Mouse (Mus musculus) right cerebral cortex, postnatal 4 days (tissue): ENCODE results near the gene Muc3.
"Not testable (repeated sequence)": the region's sequence is repeated elsewhere in the genome, so short reads cannot be mapped to it uniquely, and the experiment has no call there.

Experiments used
- DNase-seq: peaks from one replicate; pipeline ENCODE4 v3.0.0-alpha.2; 2022

Muc3 gene

DNA sequence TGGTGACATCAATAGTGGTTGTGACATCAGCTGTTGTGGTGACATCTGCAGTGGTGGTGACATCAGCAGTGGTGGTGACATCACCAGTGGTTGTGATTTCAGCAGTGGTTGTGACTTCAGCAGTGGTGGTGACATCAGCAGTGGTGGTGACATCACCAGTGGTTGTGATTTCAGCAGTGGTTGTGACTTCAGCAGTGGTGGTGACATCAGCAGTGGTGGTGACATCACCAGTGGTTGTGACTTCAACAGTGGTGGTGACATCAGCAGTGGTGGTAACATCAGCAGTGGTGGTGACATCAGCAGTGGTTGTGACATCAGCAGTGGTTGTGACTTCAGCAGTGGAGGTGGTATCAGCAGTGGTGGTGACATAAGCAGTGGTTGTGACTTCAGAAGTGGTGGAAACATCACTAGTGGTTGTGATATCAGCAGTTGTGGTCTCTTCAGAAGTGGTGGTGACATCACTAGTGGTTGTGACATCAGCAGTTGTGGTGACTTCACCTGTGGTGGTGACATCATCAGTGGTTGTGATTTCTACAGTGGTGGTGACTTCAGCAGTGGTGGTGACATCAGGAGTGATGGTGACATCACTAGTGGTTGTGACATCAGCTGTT, at the start of gene Muc3:
TSS of gene Muc3 (minus strand) at position 51 of the 611 bp plus-strand sequence.
- not testable (repeated sequence) for DNase-seq

DNA sequence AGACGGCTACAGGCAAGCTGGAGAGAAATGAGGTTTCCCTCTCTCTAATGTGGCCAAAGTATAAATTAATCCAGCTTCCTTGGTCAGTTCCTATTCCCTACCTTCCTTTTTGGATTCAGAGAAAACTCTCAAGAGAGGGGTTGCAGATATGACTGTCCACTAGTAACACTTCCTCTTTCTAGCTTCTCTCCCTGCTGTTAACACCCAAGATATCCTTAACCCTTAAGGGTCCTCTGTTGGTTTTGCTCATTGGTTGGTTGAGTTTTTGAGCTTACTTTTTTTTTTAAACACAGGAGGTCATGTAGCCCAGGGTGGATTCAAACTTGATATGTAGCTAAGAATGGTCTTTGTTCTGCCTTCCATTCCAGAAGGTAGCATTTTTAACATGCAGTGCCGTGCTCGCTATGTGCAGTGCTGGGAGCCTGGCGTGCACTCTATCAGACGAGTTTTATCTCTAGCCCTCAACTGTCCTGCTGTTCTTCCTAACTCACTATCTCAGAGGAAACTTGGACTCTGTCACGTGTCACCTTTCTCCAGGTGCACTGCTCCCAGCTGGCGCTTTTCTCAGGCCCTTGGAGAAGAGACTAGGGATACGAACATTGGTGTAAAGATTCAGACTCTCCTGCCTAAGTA, 45.5 kb upstream of the Muc3 start:
- no peak for DNase-seq

DNA sequence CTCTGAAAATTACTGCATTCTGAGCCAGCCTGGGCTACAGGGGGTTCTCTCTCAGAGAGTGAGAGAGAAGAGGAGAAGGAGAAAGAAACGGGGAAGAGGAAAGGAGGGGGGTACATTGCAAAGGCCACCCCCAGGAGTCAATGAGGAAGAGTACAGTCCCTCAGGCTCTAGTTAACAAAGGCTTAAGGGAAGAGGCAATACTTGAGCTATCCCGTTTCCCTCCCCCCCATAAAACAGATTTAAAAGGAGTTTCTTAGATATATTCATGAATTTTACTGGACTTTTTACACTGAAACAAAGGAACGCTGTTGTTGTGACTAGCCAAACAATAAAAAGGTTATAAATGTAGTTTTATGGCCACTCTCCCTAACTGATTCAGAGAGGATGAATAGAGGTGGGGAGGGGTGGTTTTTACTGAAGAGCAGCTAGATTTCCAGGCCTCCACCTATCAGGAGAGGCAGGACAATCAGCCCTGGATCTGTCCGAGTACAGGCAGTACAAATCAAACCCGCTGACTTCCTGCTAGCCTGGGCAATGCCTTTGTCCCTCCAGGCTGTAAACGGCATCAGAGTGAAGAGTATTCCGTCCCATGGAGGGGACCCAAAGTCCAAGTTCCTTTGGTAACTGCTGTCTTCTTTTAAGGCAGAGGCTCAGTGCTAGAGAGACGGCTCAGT, 44.3 kb upstream of the Muc3 start:
- no peak for DNase-seq

DNA sequence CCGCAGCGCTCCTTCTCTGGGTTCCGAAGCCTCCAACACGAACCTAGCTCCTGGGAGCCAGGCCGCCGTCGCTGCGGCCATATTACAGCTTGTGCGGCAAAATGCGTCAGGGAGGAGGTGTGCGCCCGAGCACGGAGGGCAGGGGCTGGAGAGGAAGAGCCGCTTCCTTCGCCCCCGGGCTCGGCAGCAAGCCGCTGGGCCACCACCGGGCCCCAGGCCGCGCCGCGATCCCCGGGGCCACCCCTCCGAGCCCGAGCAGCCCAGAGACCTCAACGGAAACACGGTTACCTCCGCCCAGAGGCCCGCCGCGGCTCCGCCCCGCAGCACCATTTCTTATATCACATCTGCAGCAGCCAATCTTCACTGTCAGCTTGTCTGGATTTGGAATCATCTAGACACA, 40.2 kb upstream of the Muc3 start:
- DNase-seq, result no peak

DNA sequence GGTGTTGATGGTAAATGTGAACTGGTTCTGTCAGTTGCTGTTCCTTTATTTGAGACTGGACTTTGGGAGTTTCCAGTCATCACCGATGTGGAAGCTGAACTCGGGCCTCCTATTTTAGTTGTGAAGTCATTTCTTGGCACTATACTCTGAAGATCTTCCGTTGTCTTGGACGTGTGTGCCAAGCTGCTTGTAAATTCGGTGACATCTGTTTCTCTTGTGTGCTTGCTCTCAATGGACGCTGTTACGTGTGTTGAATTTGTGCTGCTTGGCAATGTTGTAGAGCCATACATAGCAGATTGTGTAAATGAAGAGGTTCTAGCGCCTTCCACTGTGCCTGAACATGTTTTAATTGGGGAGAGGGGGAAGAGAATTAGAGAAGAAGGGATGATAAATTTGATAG, 36.2 kb upstream of the Muc3 start:
- no peak for DNase-seq

DNA sequence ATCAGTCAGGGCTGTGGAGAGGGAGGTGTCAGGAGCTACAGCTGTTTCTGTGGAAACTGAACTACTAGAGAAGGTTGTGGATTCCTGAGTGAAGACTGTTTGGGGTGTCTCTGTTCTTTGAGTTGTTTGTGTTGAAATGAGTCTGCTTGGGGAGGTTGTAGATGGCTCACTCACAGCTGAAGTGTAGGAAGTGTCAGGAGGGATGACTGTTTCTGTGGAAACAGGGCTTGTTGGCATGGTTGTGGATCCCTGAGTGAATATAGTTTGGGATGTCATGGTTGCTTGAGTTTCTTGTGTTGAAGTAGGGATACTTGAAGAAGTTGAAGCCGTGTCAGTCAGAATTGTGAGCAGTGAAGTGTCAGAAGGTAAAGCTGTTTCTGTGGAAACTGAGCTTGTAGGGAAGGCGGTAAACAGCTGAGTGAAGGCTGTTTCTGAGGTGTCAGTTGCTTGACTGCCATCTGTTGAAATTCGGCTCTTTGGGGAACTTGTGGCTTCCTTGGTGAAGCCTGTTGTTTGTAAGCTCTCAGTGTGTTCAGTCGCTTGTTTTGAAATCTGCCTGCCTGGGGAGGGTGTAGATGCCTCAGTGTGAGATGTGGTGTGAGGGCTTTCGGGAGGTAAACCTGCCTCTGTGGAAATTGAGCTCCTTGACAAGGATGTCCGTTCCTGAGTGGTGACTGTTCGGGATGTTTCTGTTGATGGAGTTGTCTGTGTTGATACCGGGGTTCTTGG, 30.7 kb upstream of the Muc3 start:
- no peak for DNase-seq

DNA sequence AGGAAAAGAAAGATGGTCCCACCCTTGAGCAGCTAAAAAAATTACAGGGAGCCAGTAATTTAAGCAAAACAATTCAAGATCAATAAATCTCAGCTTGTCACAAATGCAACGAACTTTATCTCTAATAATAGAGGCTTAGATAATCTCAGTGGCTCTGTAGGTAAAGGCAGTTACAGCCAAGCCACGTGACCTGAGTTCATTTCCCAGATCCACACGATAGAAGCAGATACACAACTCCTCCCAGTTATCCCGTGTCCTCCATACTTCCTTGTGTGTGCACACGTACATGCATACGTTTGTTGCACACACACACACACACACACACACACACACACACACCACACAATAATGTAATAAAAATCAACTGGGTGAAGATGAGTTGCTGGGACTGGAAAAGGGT, 24.8 kb upstream of the Muc3 start:
- no peak for DNase-seq

DNA sequence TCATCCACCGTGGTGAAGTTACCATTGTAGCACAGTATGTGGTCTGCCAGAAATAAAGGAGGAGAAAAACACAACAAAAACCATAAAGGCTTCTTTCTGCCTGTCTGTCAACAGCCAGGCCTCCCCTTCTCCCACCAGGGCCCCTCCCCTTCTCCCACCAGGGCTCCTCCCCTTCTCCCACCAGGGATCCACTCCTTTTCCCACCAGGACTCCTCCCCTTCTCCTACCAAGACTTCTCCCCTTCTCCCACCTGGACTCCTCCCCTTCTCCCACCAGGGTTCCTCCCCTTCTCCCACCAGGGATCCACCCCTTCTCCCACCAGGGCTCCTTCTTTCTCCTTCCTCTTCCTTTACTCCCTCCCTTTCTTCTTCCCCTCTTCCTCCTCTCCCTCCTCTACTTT, 23.5 kb upstream of the Muc3 start:
- DNase-seq, result no peak

DNA sequence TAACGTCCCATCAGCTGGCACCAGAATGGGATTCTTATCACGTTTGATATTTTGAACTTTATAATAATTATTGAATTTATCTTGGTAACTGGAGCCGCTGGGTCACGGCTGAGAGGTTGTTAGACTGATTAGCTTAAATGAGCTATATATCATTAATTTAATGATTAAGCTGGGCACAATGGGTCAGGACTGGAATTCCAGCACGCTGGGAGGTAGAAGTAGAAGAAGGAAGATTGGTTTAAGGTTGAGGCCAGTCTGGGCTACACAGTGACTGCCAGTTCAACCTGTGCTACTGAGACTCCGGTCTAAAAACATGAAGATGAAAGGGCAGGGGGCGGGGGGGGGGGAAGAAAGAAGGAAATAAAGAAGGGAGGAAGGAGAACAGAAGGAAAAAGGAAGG, 22.4 kb upstream of the Muc3 start:
- DNase-seq, result no peak

DNA sequence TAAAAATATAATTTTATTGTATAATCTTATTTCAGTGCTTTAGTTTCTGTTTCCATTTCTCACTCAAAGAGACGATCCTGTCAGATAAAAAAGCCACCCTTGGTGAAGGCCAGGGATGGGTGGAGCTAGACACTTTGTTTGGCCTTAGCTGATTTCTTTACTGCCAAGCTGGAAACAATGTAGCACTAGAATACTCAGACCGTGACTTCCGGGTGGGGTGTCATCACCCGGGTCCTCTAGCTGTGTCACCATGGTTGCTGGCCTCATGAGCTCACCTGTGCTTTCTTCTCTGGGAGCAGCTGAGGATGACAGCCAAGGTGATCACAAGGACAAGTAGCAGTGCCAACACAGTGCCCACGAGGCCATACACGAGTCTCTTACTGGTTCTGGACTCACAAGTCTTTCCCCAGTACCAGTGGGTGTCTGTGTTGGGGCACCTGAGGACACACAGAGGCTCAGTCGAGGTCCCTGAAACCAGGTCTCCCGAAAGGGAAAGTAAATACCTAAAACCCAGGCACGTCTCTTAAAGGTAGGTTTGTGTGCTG, 21.8 kb upstream of the Muc3 start:
- no peak for DNase-seq

DNA sequence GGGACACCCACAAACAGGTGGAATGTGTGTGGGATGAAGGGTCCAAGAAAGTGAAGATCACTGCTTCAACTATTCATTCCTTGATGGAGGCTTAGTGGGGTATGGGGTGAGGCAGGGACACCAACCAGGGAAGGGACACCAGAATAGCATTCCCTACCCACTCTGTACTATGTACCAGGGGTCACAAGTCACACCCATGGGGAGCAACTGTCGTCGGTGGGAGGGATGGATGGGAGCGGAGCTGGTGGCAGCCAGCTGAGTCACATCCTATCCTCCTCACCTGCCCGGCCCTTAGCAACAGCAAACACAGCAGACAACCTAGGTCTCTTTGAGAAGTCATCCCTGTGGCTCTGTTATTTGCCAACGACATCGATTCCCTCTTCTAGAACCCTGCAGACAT, 18.4 kb upstream of the Muc3 start:
- DNase-seq, result no peak

DNA sequence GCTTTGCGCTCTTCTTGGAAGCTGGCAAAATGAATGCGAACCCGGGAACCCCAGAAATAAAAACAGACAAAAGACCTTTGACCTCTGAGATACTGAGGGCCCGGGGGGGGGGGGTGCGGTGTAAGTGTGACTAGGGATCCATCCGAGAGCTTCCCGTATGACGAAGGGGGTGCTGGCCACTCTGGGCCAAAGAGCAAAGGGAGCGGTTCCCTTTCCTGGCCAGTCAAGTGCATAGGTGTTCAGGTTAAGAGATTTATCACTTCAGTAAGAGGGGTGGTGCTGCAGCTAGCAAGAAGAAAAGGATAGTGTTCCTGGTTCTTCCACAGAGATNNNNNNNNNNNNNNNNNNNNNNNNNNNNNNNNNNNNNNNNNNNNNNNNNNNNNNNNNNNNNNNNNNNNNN, 16.9 kb upstream of the Muc3 start:
- DNase-seq, result no peak

DNA sequence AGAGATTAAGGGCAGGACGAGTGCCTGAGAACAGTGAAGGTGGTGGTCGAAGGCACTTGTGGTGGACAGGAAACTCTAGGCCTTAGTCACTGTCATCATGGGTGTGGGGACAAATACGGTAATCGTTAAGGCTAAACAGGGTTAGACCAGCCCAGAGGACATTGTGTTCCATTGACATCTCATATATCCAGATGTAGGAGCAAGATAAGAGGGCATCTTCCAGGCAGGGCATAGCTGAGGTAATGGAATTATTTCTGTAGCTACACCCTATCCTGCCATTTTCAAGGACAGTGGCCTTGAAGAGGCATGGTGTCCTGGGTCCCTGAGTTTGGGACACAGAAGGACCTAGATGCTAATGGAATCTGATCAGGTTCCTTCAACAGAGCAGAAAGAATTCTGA, 12.7 kb upstream of the Muc3 start:
- no peak for DNase-seq

DNA sequence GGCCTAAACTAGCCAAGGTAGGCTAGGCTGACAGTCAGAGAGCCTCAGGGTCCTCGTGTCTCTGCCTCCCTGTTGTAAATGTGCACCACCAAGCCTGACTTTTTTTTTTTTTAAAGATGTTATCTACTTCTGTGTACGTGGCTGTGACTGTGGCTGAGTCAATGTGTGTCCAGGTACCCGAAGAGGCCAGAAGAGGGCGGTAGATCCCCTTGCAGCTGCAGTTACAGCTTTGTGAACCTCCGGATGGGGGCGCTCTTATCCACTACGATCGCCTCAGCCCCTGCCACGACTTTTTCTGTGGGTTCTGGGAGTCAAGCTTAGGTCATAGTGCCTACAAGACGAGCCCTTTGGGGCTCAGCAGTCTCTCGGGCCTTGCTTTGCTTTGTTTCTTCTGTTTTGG, 10.3 kb upstream of the Muc3 start:
- peak; percentile 53 for DNase-seq

DNA sequence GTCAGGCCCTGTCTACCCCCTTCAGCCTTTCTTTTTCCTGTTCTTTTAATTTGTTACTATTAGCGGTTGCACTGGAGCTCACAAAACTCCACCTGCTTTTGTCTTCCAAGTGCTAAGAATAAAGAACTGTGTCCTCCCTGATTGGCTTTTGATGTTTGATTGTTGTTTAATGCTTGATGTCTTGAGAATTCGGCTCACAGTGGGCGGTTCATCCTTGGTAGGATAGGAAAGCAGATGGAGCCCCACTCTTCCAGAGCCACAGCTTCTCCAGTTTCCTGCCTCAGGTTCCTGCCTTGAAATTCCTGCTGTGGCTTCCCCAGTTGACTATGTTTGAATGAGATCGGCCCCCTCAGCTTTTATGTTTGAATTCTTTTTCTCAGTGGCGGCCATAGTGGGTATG, 4.2 kb upstream of the Muc3 start:
- DNase-seq, result no peak

DNA sequence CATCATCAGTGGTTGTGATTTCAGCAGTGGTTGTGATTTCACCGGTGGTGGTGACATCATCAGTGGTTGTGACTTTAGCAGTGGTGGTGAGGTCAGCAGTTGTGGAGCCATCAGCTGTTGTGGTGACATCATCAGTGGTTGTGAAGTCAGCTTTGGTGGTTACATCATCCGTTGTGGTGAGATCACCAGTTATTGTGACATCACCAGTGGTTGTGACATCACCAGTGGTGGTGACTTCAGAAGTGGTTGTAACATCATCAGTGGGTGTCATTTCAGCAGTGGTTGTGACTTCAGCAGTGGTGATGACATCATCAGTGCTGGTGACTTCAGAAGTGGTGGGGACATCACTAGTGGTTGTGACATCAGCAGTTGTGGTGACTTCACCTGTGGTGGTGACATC, 3.5 kb upstream of the Muc3 start:
- DNase-seq, result no peak

DNA sequence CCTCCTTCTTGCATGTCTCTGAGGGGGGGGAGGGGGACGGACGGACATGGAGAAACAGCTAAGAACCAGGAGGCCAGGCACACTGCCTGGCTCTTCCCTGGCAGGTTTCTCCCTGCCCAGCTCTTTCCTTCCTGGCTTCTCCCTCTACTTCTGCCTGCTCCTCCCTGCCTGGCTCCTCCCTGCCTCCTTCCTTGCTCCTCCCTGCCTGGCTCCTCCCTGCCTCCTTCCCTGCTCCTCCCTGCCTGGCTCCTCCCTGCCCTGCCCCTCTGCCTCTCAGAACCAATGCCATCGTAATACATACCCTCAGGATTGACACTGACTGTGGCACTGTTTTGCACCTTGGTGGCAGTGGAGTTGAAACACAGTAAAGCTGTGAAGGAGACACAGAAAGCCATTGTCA, 8.3 kb downstream of the Muc3 start:
- no peak for DNase-seq

DNA sequence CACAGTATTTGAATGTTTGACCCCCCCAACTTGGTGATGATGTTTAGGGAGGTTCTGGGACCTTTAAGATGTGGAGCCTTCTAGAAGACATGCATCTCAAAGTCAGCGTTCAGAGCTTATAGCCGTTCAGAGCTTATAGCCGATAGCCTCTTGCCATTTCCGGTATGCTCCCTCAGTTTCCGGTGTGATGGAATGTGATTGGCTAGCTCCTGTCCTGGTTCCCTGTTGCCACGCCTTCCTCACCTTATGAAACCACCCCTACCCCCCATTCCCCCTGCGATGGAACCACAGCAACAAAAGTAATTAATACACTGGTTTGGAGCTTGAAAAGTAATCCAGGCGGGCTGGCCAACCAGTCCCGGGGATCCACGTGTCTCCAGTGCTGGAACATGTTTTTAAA, 10.1 kb downstream of the Muc3 start:
- DNase-seq, result no peak

DNA sequence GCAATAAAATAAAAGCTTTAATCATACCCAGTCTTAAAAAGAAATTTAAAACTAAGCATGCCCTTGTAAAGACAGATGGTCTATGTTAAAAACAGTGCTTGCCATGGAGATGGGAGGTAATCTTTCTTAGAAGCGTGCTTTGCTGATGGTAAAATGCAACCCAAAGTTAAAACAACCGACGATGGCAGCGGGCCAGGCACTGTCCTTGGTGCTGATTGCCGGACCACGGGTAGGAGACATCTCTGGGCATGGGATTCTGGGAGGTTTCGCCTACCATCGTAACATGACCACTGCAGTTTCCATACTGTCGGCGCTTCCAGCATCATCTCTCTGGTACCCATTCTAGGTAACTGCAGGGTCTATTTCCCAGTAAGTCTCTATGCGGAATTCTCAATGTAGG, 14.2 kb downstream of the Muc3 start:
- peak; percentile 39 for DNase-seq

DNA sequence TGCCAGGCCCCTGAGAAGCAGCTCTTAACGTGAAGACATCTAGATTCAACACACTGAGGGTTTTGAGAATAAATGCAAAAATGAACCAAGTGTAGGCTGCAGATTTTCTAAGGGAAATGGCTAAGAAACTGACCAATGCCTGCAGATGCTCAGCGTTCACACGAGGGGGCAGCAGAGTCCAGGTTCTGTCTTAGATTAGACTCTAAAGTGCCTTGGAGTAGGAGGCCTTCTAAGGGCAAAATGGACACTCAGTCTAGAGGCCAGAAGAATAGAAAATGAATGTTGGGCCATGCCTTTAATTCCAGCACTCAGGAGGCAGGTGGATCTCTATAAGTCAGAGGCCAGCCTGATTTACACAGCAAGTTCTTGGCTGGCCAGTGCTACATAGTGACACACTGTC, 17.6 kb downstream of the Muc3 start:
- DNase-seq, result peak; percentile 62

DNA sequence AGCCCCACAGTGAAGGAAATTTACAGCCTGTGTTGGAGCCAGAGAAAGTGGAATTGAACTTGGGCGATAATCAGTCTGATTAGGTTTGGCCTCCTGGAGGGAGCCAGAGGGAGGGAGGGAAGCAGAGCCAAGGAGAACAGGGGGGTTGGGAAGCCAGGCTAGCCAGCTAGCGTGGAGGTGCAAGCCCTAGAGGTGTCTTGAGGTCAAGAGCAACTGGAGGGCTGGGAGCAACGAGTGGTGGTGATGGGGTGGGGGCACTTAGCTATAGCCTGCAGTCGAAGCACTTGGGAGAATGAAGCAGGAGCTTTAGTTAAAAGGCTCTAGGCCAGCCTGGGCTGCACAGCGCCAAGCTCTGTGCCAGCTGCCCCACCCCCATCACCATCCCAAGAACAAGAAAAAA, 19.8 kb downstream of the Muc3 start:
- no peak for DNase-seq

DNA sequence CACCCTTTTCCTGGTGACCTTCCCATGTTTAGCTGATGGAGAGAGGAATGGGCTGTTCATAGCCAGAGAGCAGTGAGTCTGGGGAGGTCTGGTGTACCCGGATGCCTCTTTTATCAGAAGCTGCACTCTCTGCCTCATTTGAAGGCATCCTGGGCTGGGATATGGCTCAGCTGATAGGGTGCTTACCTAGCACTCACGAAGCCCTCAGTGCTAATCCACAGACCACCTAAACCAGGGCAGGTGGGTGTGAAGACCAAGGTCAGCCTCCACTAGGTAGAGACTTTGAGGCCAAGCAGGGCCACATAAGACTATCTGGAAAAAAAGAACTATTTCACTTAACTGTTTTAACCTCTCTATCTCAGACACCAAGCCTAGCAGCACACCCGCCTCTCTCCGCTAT, 25.6 kb downstream of the Muc3 start:
- no peak for DNase-seq

DNA sequence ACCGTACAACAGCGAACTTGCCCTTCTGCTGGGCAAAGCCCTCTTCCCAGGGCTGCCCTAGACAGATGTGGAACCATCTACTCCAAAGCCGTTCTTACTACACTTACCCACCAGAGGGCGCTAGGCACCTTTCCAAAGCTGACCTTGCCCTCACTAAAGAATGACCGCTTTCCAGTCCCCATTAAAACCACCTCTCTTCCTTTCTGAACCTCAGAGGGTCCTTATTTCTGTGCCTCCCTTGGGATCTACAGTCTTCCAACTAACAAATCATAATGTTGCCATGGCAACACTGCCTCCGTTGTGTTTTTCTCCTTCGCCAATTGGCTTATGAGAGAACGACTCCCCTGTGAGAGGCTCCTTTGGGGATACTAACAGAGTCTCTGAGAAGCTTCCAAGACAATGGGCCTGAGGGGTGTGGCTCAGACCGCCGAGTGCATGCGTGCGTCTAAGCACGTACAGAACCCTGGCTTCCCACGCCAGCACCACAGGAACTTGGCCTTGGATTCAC, 26.4 kb downstream of the Muc3 start:
- peak; percentile 64 for DNase-seq

DNA sequence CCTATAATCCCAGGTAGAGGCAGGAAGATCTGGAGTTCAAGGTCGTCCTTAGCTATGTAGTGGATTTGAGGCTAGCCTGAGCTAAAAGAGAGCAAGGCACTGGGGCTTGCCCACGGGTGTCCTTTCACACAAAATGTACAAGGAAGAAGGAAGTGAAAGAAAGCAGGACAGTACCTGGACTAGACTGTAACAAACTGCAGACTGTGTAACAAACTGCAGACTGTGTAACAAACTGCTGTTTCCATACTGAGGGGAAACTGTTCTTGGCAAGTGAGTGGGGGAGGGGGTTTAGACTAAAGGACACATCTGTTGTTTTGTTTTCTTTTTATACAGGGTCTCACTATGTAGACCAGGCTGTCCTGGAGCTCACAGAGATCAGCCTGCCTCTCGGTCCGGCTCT, 27.8 kb downstream of the Muc3 start:
- no peak for DNase-seq
